Comparison of ENCODE assay signal across 14 mouse cellular contexts in the genomic region with DNA sequence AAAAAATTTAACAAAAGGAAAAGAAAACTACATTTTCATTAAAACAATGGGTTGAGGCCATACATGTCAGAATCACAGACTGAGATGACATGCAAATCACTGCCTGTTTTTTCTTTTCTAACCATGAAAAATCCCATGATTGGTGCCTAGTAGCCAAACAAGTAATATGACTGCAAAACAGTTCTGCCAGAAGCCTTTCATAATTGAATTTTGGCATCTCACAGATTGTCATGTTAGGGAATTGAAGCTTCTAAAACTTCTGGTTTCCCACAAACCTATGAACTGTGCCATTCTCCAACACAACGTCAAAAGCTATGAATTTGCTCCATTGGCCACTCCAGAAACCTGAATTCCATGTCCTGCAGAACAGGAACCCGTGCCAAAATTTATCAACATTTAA.
"Had no signal": no experiment of that assay in that cellular context is flagged by ENCODE, and none has a peak within 500 bp of the region (broad histone marks: within the 10 kb centered on the region; RNA-seq: fewer than 3 reads in every experiment).

No protein-coding gene starts in this region.

- H3K4me2 ChIP-seq: limb, embryonic 15.5 days; liver, embryonic 12.5 days; midbrain, embryonic 13.5 days; neural tube, embryonic 15.5 days had no signal

- H3K4me3 ChIP-seq: layer of hippocampus, adult 2 months; limb, embryonic 15.5 days; liver, embryonic 12.5 days; midbrain, embryonic 13.5 days; myocyte; neural tube, embryonic 15.5 days had no signal

- H3K9ac ChIP-seq: limb, embryonic 15.5 days; liver, embryonic 12.5 days; midbrain, embryonic 13.5 days; neural tube, embryonic 15.5 days had no signal

- DNase-seq: kidney, adult 9 months; kidney, postnatal 36 days; right cerebral cortex, adult 18-20 months; right cerebral cortex, postnatal 25 days; spleen, adult 18-20 months; thymus, adult 18-20 months; thymus, postnatal 14 days had no signal

- H3K9me3 ChIP-seq: limb, embryonic 15.5 days; liver, embryonic 12.5 days; midbrain, embryonic 13.5 days; neural tube, embryonic 15.5 days had no signal

- H3K27me3 ChIP-seq: limb, embryonic 15.5 days; liver, embryonic 12.5 days; midbrain, embryonic 13.5 days; neural tube, embryonic 15.5 days had no signal

- ATAC-seq: liver, embryonic 12.5 days; midbrain, embryonic 13.5 days had no signal

- H3K27ac ChIP-seq: kidney, postnatal 0 days; layer of hippocampus, adult 2 months; limb, embryonic 15.5 days; liver, embryonic 12.5 days; midbrain, embryonic 13.5 days; neural tube, embryonic 15.5 days had no signal

- H3K4me1 ChIP-seq: limb, embryonic 15.5 days; liver, embryonic 12.5 days; midbrain, embryonic 13.5 days; neural tube, embryonic 15.5 days had no signal

- H3K36me3 ChIP-seq: limb, embryonic 15.5 days; liver, embryonic 12.5 days; midbrain, embryonic 13.5 days; neural tube, embryonic 15.5 days had no signal
